Mouse (Mus musculus) testis, adult 2 months (tissue): ENCODE measurements around the gene Aamp.

ENCODE experiments used
- CTCF ChIP-seq: fragments of 200-500 bp; IDR thresholded peaks from 2 replicates; pipeline ENCODE4 v1.5.1; 2012; ENCODE audit warnings: low read depth, mild to moderate bottlenecking, inconsistent platforms, low read length, moderate library complexity; ENCODE audit not compliant: control insufficient read depth, insufficient read depth, insufficient replicate concordance
- POLR2A ChIP-seq: fragments of 200-500 bp; IDR thresholded peaks from 2 replicates; pipeline ENCODE4 v1.6.1; 2012; ENCODE audit warnings: low read depth, mild to moderate bottlenecking, inconsistent platforms, low read length, moderate library complexity; ENCODE audit not compliant: control insufficient read depth

- TF ChIP-seq CTCF (no peak), POLR2A (no peak)
Measured at GRCm38 (mm10) chr1:74281372-74281771, 3.2 kb downstream of the Aamp start.
